Mouse (Mus musculus) heart, postnatal 0 days (tissue): ENCODE data around the gene Asic3. TPM values are rescaled to one million over a fixed set of nuclear protein-coding genes. Genes with fewer than 3 reads are reported as not detected.

Source experiments
- ATAC-seq: fragments of 200-750 bp; cut with Nextera tagmentation; 2 replicates; pipeline ENCODE4 v1.8.0; 2017; ENCODE audit warnings: low read depth, moderate number of reproducible peaks, moderate library complexity; ENCODE audit not compliant: insufficient read depth
- DNase-seq: peaks from one replicate; pipeline ENCODE4 v3.0.0-alpha.2; 2016; ENCODE audit warnings: low spot score
- H3K27ac ChIP-seq: fragments of 300-500 bp; sonication (generic); 2 replicates; pipeline ENCODE4 v1.5.1; 2014; ENCODE audit warnings: low read depth, mild to moderate bottlenecking
- H3K27me3 ChIP-seq: fragments of 300-500 bp; sonication (generic); 2 replicates; pipeline ENCODE4 v1.6.1; 2014; ENCODE audit warnings: low read length, mixed read lengths; ENCODE audit not compliant: control insufficient read depth, insufficient read depth
- H3K36me3 ChIP-seq: fragments of 300-500 bp; sonication (generic); replicated peaks from 2 replicates; pipeline ENCODE4 v1.6.1; 2014; ENCODE audit warnings: low read length, mixed read lengths; ENCODE audit not compliant: control insufficient read depth, insufficient read depth
- H3K4me1 ChIP-seq: fragments of 300-500 bp; sonication (generic); 2 replicates; pipeline ENCODE4 v1.6.1; 2014; ENCODE audit warnings: antibody characterized with exemption; ENCODE audit not compliant: control insufficient read depth, insufficient read depth
- H3K4me2 ChIP-seq: fragments of 300-500 bp; sonication (generic); 2 replicates; pipeline ENCODE4 v1.6.1; 2014; ENCODE audit warnings: low read depth, mild to moderate bottlenecking, low read length, moderate library complexity
- H3K4me3 ChIP-seq: fragments of 300-500 bp; sonication (generic); 2 replicates; pipeline ENCODE4 v1.5.1; 2014; ENCODE audit warnings: low read depth, low read length
- H3K9ac ChIP-seq: fragments of 300-500 bp; sonication (generic); replicated peaks from 2 replicates; pipeline ENCODE4 v1.6.1; 2014; ENCODE audit warnings: low read depth, low read length, mixed read lengths
- H3K9me3 ChIP-seq: fragments of 300-500 bp; sonication (generic); replicated peaks from 2 replicates; pipeline ENCODE4 v1.6.1; 2016; ENCODE audit warnings: low read length; ENCODE audit not compliant: control insufficient read depth
- CTCF ChIP-seq: IDR thresholded peaks from 2 replicates; pipeline ENCODE4 v1.5.1; 2016; ENCODE audit warnings: antibody characterized with exemption, control low read depth, low read depth
- EP300 ChIP-seq: IDR thresholded peaks from 2 replicates; pipeline ENCODE4 v1.6.1; 2016; ENCODE audit warnings: antibody characterized with exemption, low read depth
- WGBS: fragments of 180-500 bp; shearing (Covaris S2); extraction: QIAGEN DNeasy Blood & Tissue Kit; methylation state at CpG from one replicate; pipeline ENCODE4 v1.1.7; 2014; 5-methylcytosine and 5-hydroxymethylcytosine counted together
- polyA plus RNA-seq: library from polyadenylated mRNA; unstranded; fragments of >200 nt; fragmentation: Nextera tagmentation; extraction: Ambion mirVana; gene quantifications from 2 replicates; pipeline ENCODE4 v1.2.1, GENCODE M21; 2015
- total RNA-seq: library from RNA; depleted of rRNA; stranded (reverse); fragments of >200 nt; gene quantifications from 2 replicates; pipeline ENCODE4 v1.2.3, GENCODE M21; 2014; ENCODE audit warnings: low replicate concordance

Asic3 gene
- total and polyA plus RNA-seq, 2 experiments from 2014 or later: 0.10 TPM; not detected in 1

DNA sequence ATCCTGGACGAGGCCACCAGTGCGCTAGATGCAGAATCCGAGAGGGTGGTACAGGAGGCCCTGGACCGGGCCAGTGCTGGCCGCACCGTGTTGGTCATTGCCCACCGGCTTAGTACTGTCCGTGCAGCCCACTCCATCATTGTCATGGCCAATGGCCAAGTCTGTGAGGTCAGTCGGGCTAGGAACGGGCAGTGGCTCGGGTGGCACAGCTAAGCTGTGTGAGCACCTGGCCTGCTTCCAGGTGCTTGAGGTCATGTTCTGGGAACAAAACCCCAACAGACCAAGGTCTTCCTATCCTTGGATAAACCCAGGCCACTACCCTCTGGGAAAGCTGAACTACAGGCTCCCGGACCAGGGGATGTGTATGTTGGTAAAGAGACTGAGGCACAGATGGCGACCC lies 4.5 kb upstream of the Asic3 start:
- peak; percentile 27 for DNase-seq
- Histone ChIP-seq H3K4me1 (no peaks in the 10 kb centered on the region), H3K4me3 (no peak overlapping the region), H3K9ac (no peak overlapping the region), H3K9me3 (no peaks in the 10 kb centered on the region), H3K36me3 (peaks cover 31% of the 10 kb centered on the region), H3K27me3 (no peaks in the 10 kb centered on the region), H3K27ac (no peak overlapping the region), H3K4me2 (no peak overlapping the region)
- peak; percentile 40; the same call in 1 of the 2 replicates for ATAC-seq
- 78% methylated on average over 13 of the region's 13 CpGs for WGBS
- no peak for TF ChIP-seq CTCF
- TF ChIP-seq EP300: no peak

DNA sequence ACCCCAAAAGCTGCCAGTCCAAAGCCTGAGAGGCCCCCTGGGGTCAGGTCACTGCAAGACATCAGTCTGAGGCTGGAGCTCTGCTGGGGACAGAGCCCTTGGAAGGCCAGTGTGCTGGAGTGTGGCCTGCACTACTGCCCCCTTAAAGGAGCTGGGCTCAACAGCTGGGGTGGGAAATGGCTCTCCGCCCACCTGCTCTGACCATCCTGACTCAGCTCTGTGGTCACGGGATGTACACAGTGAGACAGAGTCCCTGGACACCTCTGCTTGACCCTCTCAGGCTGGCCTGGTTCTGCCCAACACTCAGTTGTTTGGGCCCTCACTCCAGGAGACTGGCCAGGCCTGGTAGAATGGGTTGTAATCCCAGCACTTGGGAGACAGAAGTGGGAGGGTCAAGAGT lies 3.7 kb upstream of the Asic3 start:
- TF ChIP-seq EP300 (no peak), CTCF (no peak)
- Histone ChIP-seq H3K4me2 (no peak overlapping the region), H3K4me3 (no peak overlapping the region), H3K27ac (no peak overlapping the region), H3K4me1 (no peaks in the 10 kb centered on the region), H3K27me3 (no peaks in the 10 kb centered on the region), H3K36me3 (peaks cover 23% of the 10 kb centered on the region), H3K9ac (no peak overlapping the region), H3K9me3 (no peaks in the 10 kb centered on the region)
- DNase-seq (no peak), ATAC-seq (0 out of 2 replicates have a peak, but pooled peaks have one; percentile 11)
- WGBS: 78% methylated on average over 2 of the region's 2 CpGs

DNA sequence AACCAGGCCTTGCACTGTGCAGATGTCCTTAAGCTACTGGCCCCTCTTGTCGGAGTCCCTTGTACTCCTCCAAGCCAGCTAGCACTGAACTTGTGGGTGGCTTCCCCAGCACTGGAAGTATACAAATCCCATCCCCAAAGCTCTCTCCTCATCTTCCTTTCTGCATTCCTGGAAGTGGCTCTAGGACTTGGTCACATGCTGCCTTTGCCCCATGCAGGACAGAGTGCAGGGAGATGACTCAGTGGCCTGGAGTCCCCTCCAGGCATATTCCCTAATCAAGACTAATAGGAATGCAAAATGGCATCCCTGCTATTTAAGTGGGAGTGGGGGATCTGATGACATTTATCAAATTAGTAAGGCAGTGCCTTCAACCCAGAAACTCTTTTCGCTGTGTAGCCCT lies 1.1 kb upstream of the Asic3 start:
- H3K27me3 ChIP-seq: no peaks in the 10 kb centered on the region
- 0 out of 2 replicates have a peak, but pooled peaks cover 3% of the 10 kb centered on the region for H3K4me1 ChIP-seq
- no peak overlapping the region for H3K4me2 ChIP-seq
- ATAC-seq (no peak), DNase-seq (no peak)
- no peak overlapping the region for H3K27ac ChIP-seq
- H3K4me3 ChIP-seq: no peak overlapping the region
- TF ChIP-seq CTCF (no peak), EP300 (no peak)
- no peak overlapping the region for H3K9ac ChIP-seq
- 70% methylated on average over 2 of the region's 2 CpGs for WGBS
- H3K36me3 ChIP-seq: 0 out of 2 replicates have a peak, but pooled peaks cover 5% of the 10 kb centered on the region
- no peaks in the 10 kb centered on the region for H3K9me3 ChIP-seq

DNA sequence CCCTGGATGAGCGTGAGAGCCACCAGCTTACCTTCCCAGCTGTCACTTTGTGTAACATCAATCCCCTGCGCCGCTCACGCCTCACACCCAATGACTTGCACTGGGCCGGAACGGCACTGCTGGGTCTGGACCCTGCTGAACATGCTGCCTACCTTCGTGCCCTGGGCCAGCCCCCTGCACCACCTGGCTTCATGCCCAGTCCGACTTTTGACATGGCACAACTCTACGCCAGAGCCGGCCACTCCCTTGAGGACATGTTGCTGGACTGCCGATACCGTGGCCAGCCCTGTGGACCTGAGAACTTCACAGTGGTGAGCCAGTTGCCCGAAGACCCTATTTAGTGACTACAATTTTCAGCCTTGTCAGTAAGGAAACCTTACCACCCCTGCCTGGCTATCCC lies 746 bp downstream of the Asic3 start:
- no peaks in the 10 kb centered on the region for H3K9me3 ChIP-seq
- H3K4me1 ChIP-seq: 0 out of 2 replicates have a peak, but pooled peaks cover 3% of the 10 kb centered on the region
- DNase-seq: no peak
- 77% methylated on average over 13 of the region's 13 CpGs for WGBS
- no peaks in the 10 kb centered on the region for H3K27me3 ChIP-seq
- H3K4me2 ChIP-seq: no peak overlapping the region
- no peak overlapping the region for H3K9ac ChIP-seq
- no peak overlapping the region for H3K4me3 ChIP-seq
- 0 out of 2 replicates have a peak, but pooled peaks cover 6% of the 10 kb centered on the region for H3K36me3 ChIP-seq
- no peak overlapping the region for H3K27ac ChIP-seq
- no peak for TF ChIP-seq EP300
- no peak for TF ChIP-seq CTCF
- ATAC-seq: no peak

DNA sequence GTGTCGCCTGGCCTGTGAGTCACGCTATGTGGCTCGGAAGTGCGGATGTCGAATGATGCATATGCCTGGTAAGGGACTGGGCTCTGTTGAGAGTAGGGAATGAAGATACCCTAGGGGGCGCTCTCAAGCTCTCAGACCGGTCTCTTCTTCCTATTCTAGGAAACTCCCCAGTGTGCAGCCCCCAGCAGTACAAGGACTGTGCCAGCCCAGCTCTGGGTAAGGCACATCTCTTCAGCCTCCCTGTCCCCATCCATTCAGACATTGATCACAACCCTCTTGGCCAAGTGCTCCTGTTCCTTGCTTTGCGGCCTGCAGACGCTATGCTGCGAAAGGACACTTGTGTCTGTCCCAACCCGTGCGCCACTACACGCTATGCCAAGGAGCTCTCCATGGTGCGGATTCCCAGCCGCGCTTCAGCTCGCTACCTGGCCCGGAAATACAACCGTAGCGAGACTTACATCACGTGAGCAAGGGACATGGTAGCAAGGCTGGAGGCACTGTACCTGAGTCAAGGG lies 3.1 kb downstream of the Asic3 start:
- Histone ChIP-seq H3K9ac (no peak overlapping the region), H3K27ac (no peak overlapping the region), H3K4me1 (0 out of 2 replicates have a peak, but pooled peaks cover 3% of the 10 kb centered on the region), H3K36me3 (peaks cover 15% of the 10 kb centered on the region; the same call in 1 of the 2 replicates), H3K27me3 (no peaks in the 10 kb centered on the region), H3K9me3 (no peaks in the 10 kb centered on the region), H3K4me3 (no peak overlapping the region), H3K4me2 (no peak overlapping the region)
- TF ChIP-seq CTCF (peak; percentile 44), EP300 (no peak)
- ATAC-seq: peak; percentile 76
- WGBS: 2% methylated on average over 21 of the region's 21 CpGs
- peak; percentile 57 for DNase-seq

DNA sequence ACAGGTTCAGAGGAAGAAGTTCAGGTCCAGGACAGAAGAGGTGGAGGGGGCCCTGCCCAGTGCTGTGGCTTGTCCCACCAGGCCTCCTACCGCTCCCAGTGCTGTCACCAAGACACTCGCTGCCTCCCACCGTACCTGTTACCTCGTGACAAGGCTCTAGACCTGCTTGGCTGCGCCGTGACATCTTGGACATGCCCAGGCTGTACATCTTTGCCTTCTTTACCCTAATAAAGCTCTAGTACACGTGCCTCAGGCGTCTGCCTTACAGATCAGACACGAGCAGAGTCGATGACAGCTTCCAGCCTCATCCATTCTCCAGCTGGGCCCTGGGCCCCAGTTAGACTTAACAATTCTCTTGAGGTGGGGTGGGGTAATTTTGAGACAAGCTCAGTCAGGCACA lies 4.4 kb downstream of the Asic3 start:
- Histone ChIP-seq H3K27me3 (no peaks in the 10 kb centered on the region), H3K9me3 (no peaks in the 10 kb centered on the region), H3K36me3 (peaks cover 15% of the 10 kb centered on the region; the same call in 1 of the 2 replicates), H3K4me3 (no peak overlapping the region), H3K4me2 (no peak overlapping the region), H3K27ac (no peak overlapping the region), H3K9ac (no peak overlapping the region), H3K4me1 (peaks cover 4% of the 10 kb centered on the region; the same call in 1 of the 2 replicates)
- TF ChIP-seq EP300 (no peak), CTCF (no peak)
- ATAC-seq (no peak), DNase-seq (no peak)
- WGBS: 79% methylated on average over 10 of the region's 10 CpGs
